Mouse (Mus musculus): ENCODE results near the gene Ankrd66.

Ankrd66 gene

DNA sequence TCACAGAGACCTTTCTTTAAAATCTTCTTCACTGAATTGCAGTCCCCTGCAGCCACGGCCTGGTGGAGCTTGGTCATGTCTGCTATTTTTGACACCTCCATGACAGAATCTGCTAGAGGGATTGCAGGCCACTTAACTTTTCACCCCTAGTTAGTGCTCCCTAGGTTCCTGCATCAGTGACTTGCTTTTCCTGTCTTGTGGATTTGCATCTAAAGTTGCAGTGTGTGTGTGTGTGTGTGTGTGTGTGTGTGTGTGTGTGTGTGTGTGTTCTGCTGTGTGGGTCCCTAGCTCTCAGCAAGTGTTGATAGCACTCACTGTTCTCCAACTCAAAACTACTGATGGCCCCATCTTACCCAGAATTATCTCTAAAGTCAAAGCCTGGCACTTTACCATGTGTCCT is at the start of gene Ankrd66:
Gene Ankrd66 (minus strand): TSS at position 101 of the 400 bp plus-strand sequence.
- no peak for DNase-seq (ENCODE audit: low read depth)

DNA sequence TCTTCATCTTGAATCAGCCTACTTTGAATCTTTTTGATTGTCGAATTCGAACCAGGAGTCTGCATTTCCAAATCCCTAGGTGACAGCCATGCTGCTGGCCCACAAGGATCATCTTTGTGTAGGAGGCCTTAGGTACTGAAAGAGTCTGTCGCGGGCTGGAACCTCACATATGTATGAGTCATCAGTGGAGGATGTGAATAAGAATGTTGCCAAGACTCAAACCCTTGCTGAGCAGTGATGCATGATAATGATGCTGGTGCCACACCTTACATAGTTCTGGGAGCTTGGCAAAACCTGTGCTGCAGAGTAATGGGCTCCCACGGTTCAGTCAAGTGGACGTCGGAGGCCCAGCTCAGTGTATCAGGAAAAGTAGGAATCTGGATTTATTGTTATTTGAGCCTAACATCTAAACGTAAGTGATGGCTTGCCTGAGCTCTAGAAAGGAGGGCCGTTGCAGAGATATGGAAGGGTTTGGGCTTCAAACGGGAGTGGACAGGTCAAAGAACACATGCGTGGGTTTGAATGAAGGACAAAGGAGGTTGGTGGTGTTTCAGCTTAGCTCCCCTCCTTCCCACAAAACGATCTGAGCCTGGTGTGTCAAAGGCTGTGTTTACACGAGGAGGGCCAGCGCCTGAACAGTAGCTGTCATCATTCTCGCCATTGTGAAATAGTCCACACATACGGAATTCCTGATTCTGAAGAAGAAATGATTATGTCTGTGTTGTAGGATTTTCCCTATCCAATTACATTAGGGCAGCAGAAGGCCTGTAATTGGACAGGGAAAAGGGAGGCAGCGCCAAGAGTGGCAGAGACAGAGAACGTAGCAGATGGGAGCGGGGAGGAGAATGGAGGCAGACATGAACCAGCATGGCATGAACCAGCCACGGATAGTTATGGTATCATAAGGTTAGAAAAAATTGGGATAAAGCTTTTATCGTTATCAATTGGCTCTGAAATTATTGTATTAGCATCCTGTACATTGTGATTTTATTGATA is 49.2 kb upstream of the Ankrd66 start:
- no peak for DNase-seq (ENCODE audit: low read depth)

GRCm38 (mm10) chr17:43590531-43590930 is 47.1 kb upstream of the Ankrd66 start:
- DNase-seq (ENCODE audit: low read depth): no peak

DNA sequence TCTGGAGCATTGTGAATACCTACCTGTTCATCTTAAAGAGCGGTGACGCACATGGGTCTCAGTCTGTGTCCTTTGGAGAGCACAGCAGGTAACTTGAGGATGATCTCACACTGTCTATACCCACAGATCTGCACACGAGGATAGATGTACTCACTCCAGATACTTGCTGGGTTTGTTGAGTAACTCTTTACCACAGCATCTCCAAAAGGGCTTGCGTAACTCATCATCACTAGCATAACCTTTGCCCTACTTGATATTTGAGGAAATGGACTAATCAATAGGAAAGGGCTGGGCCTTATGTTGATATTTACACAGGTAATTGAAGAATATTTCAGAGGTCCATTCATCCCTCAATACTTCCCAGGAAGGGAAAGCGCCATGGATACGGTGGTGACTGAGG is 46.3 kb upstream of the Ankrd66 start:
- DNase-seq (ENCODE audit: low read depth): no peak

- DNase-seq (ENCODE audit: low read depth): no peak
Measured at GRCm38 (mm10) chr17:43587278-43587677, 43.8 kb upstream of the Ankrd66 start.

DNA sequence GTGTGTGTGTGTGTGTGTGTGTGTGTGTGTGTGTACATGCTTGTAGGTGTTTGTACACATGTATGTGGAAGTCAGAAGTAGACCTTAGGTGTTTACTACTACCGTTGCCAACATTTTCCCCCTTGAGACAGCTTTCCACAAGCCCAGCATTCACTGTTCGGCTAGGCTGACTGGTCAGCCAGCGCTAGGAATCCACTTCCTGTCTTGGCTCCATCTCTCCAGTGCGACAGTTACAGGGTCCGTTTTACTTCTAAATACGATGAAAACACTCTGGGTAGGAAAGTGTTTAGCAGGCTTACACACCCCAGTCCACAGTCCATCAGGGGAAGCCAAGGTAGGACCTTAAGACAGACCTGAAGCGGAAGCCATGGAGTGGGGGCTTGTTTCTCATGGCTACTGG is 41.3 kb upstream of the Ankrd66 start:
- DNase-seq (ENCODE audit: low read depth): no peak

GRCm38 (mm10) chr17:43581012-43581467 is 37.6 kb upstream of the Ankrd66 start:
- DNase-seq (ENCODE audit: low read depth): no peak

DNA sequence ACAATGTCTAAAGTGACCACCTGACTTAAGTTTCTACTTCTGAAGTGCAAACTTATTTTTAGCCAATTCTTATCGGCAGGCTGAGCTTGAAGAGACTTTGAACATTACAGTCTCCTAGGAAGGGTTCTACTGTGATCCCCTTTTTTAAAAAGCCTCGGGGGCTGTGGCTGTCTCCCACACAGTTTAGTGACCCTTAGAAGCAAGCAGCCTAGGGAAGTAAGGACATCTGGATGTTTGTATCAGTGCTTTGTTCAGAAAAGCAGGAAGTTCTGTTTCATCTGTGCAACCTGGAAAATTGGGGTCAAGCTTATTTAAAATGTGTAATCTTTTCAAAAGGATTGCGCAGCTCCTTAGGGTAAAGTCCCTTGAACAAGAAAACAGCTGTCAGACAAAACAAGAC is 37.0 kb upstream of the Ankrd66 start:
- no peak for DNase-seq (ENCODE audit: low read depth)

- DNase-seq (ENCODE audit: low read depth): peak; percentile 27
Measured at GRCm38 (mm10) chr17:43573624-43574073, 30.2 kb upstream of the Ankrd66 start.

GRCm38 (mm10) chr17:43569287-43569686 is 25.8 kb upstream of the Ankrd66 start:
- DNase-seq (ENCODE audit: low read depth): no peak

DNA sequence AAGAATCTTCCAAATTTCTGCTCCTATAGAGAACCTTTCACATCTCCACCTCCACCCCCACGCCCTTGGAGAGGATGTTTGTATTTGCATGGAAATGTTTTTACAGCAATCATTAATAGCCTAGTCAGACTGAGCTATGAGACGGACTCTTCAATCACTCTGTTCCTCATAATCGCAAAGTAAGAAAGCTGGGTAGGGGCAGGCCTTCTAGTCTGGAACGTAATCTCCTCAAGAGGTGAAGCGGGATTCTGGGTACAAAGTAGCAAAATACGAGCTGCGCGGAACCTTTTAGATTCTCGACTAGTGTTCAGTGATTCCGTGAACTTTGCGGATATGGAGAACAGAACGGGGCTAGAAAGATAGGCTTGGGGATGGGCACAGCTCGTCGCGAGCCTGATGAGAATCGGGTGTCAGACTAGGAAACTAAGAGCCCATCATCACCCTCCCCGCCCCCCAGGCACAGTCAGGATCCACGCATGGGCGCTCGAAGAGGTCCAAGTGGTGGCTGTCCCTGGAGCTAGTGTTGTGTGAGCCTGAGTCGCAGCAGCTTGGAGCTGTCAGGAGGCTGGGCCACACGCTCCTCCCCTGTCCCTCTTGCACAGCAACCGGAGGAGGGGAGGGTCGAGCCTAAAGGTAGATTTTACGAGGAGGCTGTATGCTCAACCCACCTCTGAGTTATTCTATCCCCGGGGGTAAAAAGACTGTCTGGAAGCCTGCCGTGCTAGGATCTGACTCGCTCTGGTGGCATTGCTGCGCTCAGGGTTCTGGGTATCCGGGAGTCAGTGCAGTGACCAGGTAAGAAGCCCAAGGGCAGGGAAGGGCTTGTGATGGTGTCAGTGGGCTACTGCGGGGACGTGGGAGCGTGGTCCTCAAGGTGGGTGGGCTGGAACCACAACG is 24.8 kb upstream of the Ankrd66 start, which contains the start of gene Pla2g7:
Gene Pla2g7 (plus strand): TSS at position 107 of the 897 bp plus-strand sequence.
- DNase-seq (ENCODE audit: low read depth): no peak

DNA sequence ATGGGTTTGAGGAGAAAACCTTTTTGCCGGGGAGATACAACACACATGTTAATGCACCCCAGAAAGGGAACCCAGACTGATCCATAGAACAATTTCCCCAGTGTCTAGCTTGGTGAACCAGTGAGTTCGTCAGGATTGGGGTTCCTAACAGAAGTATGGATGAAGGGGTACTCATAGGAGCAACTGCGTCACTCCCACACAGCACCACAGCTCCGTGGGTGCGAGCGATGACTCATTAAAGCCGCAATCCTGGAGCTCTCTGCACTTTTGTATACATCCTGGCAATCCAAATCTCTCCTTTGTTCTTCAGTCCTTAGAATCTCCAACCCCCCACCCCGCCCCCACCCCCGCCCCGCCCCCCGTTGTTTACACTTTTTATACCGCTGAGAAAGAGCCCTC is 24.2 kb upstream of the Ankrd66 start:
- DNase-seq (ENCODE audit: low read depth): no peak

- DNase-seq (ENCODE audit: low read depth): no peak
Measured at GRCm38 (mm10) chr17:43563192-43563987, 20.0 kb upstream of the Ankrd66 start.

DNA sequence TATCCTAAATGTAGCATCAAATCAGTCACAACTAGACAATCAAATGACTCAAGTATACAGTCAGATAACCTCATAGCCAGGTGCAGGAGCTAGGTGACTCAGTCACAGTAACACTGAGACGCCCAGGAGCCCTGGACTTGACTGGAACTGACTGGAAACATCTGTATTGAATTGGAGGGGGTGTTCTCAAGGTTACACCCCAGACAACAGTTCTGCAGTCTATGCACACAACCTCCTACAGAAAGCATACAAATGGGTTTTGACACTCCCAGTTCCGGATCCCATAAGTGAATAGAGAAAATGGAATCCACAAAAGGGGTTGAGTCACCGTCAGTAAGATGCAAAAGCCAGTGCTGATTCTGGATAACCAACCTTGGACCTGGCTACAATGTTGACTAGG is 15.2 kb upstream of the Ankrd66 start:
- DNase-seq (ENCODE audit: low read depth): no peak

DNA sequence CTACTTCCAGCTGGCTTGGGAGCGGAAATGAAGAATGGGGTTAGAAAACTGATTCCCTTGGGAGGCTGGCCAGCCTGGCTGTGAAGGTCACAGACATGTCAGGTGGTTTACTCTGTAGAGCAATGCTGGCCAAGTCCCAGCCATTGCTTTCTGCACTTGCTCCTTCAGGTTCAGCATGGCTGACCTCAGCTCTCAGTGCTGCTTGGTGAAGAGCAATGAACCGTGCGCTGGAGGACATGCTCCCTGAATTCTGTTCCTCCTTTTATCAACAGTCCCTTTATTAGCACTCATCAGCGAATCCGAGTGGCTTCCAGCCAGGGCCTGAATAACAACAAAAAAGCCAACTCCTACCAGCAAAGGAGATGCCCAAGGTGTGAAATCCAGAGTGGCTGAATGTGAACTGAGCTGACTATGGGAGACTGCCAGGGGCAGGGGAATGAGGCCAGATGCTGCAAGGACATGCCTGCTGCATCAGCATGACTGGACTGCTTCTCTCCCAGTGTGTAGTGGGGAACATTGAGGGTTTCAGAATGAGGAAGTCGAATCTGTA is 14.2 kb upstream of the Ankrd66 start:
- DNase-seq (ENCODE audit: low read depth): peak; percentile 3

- no peak for DNase-seq (ENCODE audit: low read depth)
Measured at GRCm38 (mm10) chr17:43557104-43557503, 13.7 kb upstream of the Ankrd66 start.

GRCm38 (mm10) chr17:43554516-43555403 is 11.3 kb upstream of the Ankrd66 start:
- DNase-seq (ENCODE audit: low read depth): peak; percentile 7

DNA sequence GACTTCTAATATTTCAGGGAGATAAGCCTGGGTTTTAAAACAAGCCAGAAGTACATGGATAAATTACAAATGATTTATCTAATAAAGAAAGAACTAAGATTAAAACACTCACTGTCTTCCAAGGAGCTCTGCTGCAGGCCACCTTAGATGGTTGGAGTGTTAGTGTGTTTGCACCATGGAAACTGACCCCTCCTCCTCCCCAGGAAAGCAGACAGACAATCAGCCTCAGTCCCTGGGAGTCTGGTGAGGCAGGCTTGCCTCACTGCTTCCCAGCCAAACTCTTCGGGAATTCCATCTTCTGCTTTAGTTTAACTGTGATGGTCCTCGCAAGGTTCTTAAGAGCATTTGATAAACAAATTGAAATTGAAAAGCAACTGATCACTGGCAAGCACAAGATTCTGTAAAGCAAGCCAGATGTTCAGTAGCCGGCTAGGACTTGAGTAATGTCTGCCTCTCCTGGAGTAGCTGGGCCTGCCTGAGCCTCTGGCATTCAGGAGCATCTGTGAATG is 7.7 kb upstream of the Ankrd66 start:
- no peak for DNase-seq (ENCODE audit: low read depth)

DNA sequence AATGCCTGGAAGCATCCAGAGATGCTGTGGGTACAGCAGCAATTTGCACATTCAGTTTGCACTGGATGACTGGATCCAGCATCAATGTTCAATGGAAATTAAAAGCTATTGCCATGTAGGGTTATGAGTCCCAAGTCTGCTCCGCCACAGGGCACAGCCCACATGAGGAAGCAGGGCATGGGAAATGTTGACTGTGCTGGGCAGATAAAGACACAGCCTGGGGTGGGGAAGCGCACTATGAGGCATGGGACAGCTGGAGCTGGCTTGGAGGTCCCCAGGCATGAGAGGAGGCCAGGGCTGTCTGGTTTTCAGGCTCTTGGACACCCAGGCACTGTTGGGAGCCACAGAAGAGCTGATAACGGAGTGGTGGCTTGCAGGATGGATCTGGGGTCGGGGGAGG is 601 bp upstream of the Ankrd66 start:
- no peak for DNase-seq (ENCODE audit: low read depth)

- DNase-seq (ENCODE audit: low read depth): peak; percentile 1
Measured at GRCm38 (mm10) chr17:43538767-43539166, 4.7 kb downstream of the Ankrd66 start.

Measured in 416B (cell line).